Mouse (Mus musculus): ENCODE data around the gene Fer1l5. TPM values are rescaled to one million over a fixed set of nuclear protein-coding genes. Genes with fewer than 3 reads are reported as not detected.

The Fer1l5 gene
- polyA plus RNA-seq, 1 experiment from 2014 or later = 1.1 TPM

- no peaks in the 10 kb centered on the region for H3K9me3 ChIP-seq (replicated peaks)
- H3K27me3 ChIP-seq = peaks cover 4% of the 10 kb centered on the region; the same call in 1 of the 2 replicates
- no peak overlapping the region for H3K4me2 ChIP-seq
- H3K27ac ChIP-seq = no peak overlapping the region
- H3K4me3 ChIP-seq = no peak overlapping the region
- no peak for ATAC-seq
- 81% methylated on average over 4 of the region's 4 CpGs for WGBS
- no peak overlapping the region for H3K9ac ChIP-seq
- H3K36me3 ChIP-seq (ENCODE audit: poor library complexity, severe bottlenecking) = no peaks in the 10 kb centered on the region
- H3K4me1 ChIP-seq = peaks cover 1% of the 10 kb centered on the region; the same call in 1 of the 2 replicates
Observed at GRCm38 (mm10) chr1:36465641-36466160, 93.6 kb downstream of the Fer1l5 start.

GRCm38 (mm10) chr1:36467446-36467845 lies 95.4 kb downstream of the Fer1l5 start:
- H3K4me3 ChIP-seq = no peak overlapping the region
- H3K36me3 ChIP-seq (ENCODE audit: poor library complexity, severe bottlenecking) = no peaks in the 10 kb centered on the region
- H3K27ac ChIP-seq = no peak overlapping the region
- H3K9ac ChIP-seq = no peak overlapping the region
- H3K27me3 ChIP-seq = peaks cover 4% of the 10 kb centered on the region; the same call in 1 of the 2 replicates
- 54% methylated on average over 5 of the region's 5 CpGs for WGBS
- H3K4me2 ChIP-seq = no peak overlapping the region
- H3K9me3 ChIP-seq (replicated peaks) = no peaks in the 10 kb centered on the region
- no peak for ATAC-seq
- peaks cover 13% of the 10 kb centered on the region for H3K4me1 ChIP-seq

- WGBS = 54% methylated on average over 2 of the region's 2 CpGs
- Histone ChIP-seq H3K9me3 (replicated peaks) (no peaks in the 10 kb centered on the region), H3K27me3 (peaks cover 4% of the 10 kb centered on the region; the same call in 1 of the 2 replicates), H3K36me3 (ENCODE audit: poor library complexity, severe bottlenecking) (no peaks in the 10 kb centered on the region), H3K4me1 (peaks cover 38% of the 10 kb centered on the region), H3K4me3 (no peak overlapping the region), H3K27ac (no peak overlapping the region), H3K4me2 (no peak overlapping the region), H3K9ac (no peak overlapping the region)
- ATAC-seq = no peak
Observed at GRCm38 (mm10) chr1:36469811-36470444, 97.8 kb downstream of the Fer1l5 start.

- H3K9me3 ChIP-seq (replicated peaks) = no peaks in the 10 kb centered on the region
- H3K27me3 ChIP-seq = peaks cover 4% of the 10 kb centered on the region; the same call in 1 of the 2 replicates
- peak; percentile 91 for ATAC-seq
- WGBS = under 1% methylated on average over 63 of the region's 98 CpGs
- peak within 1 kb of the TSS; percentile 35; the same call in 1 of the 2 replicates for H3K27ac ChIP-seq
- peak within 1 kb of the TSS; percentile 67 for H3K4me3 ChIP-seq
- H3K9ac ChIP-seq = peak within 1 kb of the TSS; percentile 80
- no peaks in the 10 kb centered on the region for H3K36me3 ChIP-seq (ENCODE audit: poor library complexity, severe bottlenecking)
- H3K4me1 ChIP-seq = peaks cover 53% of the 10 kb centered on the region
- H3K4me2 ChIP-seq = peak within 1 kb of the TSS; percentile 75
Observed at GRCm38 (mm10) chr1:36471181-36472105, 99.4 kb downstream of the Fer1l5 start, which contains the start of gene Cnnm4. Gene Cnnm4 (plus strand): TSS chr1:36471620.

Small RNA genes within 50 kb of the gene (microRNA-seq; reads per million reads assigned to microRNA genes)
- not detected for gene Mir6898

Other genes starting within 250 kb of the Fer1l5 start
- 47.4 and 50.3 TPM in 2 replicates for gene Uggt1, start 127.6 kb upstream of the Fer1l5 start, polyA plus RNA-seq (2015; fragmentation: Nextera tagmentation; extraction: Ambion mirVana)
- 0.32 and 0.43 TPM in 2 replicates for gene Neurl3, start 97.6 kb upstream of the Fer1l5 start, polyA plus RNA-seq (2015; fragmentation: Nextera tagmentation; extraction: Ambion mirVana)
- 1.5 and 2.2 TPM in 2 replicates for gene Arid5a, start 64.6 kb upstream of the Fer1l5 start, polyA plus RNA-seq (2015; fragmentation: Nextera tagmentation; extraction: Ambion mirVana)
- gene Kansl3, start 3.1 kb upstream of the Fer1l5 start, polyA plus RNA-seq (2015; fragmentation: Nextera tagmentation; extraction: Ambion mirVana) = 34.2 and 39.0 TPM in 2 replicates
- 56.4 and 59.5 TPM in 2 replicates for gene Lman2l, start 73.0 kb downstream of the Fer1l5 start, polyA plus RNA-seq (2015; fragmentation: Nextera tagmentation; extraction: Ambion mirVana)
- 10.0 and 10.2 TPM in 2 replicates for gene Cnnm4, start 99.3 kb downstream of the Fer1l5 start, polyA plus RNA-seq (2015; fragmentation: Nextera tagmentation; extraction: Ambion mirVana)
- 5.3 and 5.7 TPM in 2 replicates for gene Cnnm3, start 139.6 kb downstream of the Fer1l5 start, polyA plus RNA-seq (2015; fragmentation: Nextera tagmentation; extraction: Ambion mirVana)
- 11.3 and 12.3 TPM in 2 replicates for gene Ankrd23, start 164.6 kb downstream of the Fer1l5 start, polyA plus RNA-seq (2015; fragmentation: Nextera tagmentation; extraction: Ambion mirVana)
- 0.30 and 0.44 TPM in 2 replicates for gene Gm42417, start 167.1 kb downstream of the Fer1l5 start, polyA plus RNA-seq (2015; fragmentation: Nextera tagmentation; extraction: Ambion mirVana)
- gene Ankrd39, start 175.2 kb downstream of the Fer1l5 start, polyA plus RNA-seq (2015; fragmentation: Nextera tagmentation; extraction: Ambion mirVana) = 16.9 and 18.0 TPM in 2 replicates
- 27.3 and 30.7 TPM in 2 replicates for gene Sema4c, start 186.1 kb downstream of the Fer1l5 start, polyA plus RNA-seq (2015; fragmentation: Nextera tagmentation; extraction: Ambion mirVana)

Measured in forebrain, embryonic 13.5 days (tissue).